Mouse (Mus musculus) liver, postnatal 0 days (tissue): Measurements from ENCODE around the gene Als2.

Experiments
- CTCF ChIP-seq: sonication (generic); IDR thresholded peaks from 2 replicates; pipeline ENCODE4 v1.5.1; 2016; ENCODE audit warnings: antibody characterized with exemption, low read depth
- EP300 ChIP-seq: IDR thresholded peaks from 2 replicates; pipeline ENCODE4 v1.6.1; 2016; ENCODE audit warnings: antibody characterized with exemption, low read depth, mild to moderate bottlenecking

DNA sequence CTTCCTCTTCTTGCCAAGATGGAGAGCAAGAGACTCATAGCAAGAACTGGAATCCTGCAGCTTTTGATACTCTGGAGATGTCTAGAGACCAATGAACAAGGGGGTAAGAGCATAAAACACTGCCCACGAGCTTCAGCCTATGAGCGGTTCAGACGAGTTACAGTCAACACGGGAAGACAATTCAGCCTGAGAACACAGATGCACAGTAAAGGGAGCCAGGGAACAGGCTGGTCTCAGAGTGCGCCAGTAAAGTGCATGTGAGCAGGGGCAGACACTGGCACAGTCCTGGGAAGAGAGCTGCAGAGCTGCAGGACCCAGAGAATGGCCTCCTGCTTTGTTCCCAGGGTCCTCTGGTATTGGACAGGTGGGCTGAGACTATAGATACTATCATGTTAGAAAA, 49.2 kb downstream of the Als2 start:
- TF ChIP-seq EP300, result no peak
- TF ChIP-seq CTCF, result no peak
